Mouse (Mus musculus) CH12.LX (cell line): Measurements from ENCODE around the gene Matn4. TPM values are rescaled to one million over a fixed set of nuclear protein-coding genes. Genes with fewer than 3 reads are reported as not detected.

Source experiments
- DNase-seq: peaks from one replicate; pipeline ENCODE4 v3.0.0-alpha.2; 2013; ENCODE audit errors: extremely low read depth
- H3K27ac ChIP-seq: 2 replicates; pipeline ENCODE4 v1.5.1; 2012; ENCODE audit warnings: low read depth, mild to moderate bottlenecking, control low read depth, moderate library complexity; ENCODE audit not compliant: insufficient read depth
- H3K27me3 ChIP-seq: replicated peaks from 2 replicates; pipeline ENCODE3; 2012; ENCODE audit warnings: inconsistent platforms
- H3K36me3 ChIP-seq, 2 experiments: replicated peaks in 1 of 2; 2 replicates each; pipeline versions ENCODE3 to v1.6.1; 2012; ENCODE audit warnings: inconsistent platforms in 1 of 2, low read length in 1 of 2, mild to moderate bottlenecking in 1 of 2, mixed read lengths in 1 of 2, moderate library complexity in 1 of 2; ENCODE audit not compliant: control insufficient read depth in 1 of 2, insufficient read depth in 1 of 2
- H3K4me1 ChIP-seq, 2 experiments: 2 replicates each; pipeline ENCODE4 v1.6.1; 2012; ENCODE audit warnings: inconsistent platforms in 1 of 2, moderate library complexity in 1 of 2; ENCODE audit not compliant: insufficient read depth in 2 of 2, control insufficient read depth in 1 of 2
- H3K4me2 ChIP-seq: 2 replicates; pipeline ENCODE4 v1.6.1; 2012; ENCODE audit warnings: low read depth, mild to moderate bottlenecking, control low read depth; ENCODE audit not compliant: poor library complexity, insufficient read depth, severe bottlenecking
- H3K4me3 ChIP-seq, 3 experiments: fragments of 150-350 bp in 1 of 3; sonication (generic) in 1 of 3; replicated peaks in 1 of 3; 2 replicates each; pipeline versions ENCODE3 to v1.5.1; 2011 to 2012; ENCODE audit warnings: low read depth in 2 of 3, low read length in 2 of 3, mild to moderate bottlenecking in 2 of 3, moderate library complexity in 2 of 3, control low read depth in 1 of 3, improper control_type of control experiment in 1 of 3, inconsistent platforms in 1 of 3, mixed read lengths in 1 of 3; ENCODE audit not compliant: poor library complexity in 1 of 3
- H3K79me2 ChIP-seq: replicated peaks from 2 replicates; pipeline ENCODE4 v1.6.1; 2012; ENCODE audit warnings: mild to moderate bottlenecking, moderate library complexity; ENCODE audit not compliant: control insufficient read depth, poor library complexity, insufficient read depth, severe bottlenecking; ENCODE audit errors: extremely low read depth
- H3K9ac ChIP-seq: 2 replicates; pipeline ENCODE4 v1.6.1; 2012; ENCODE audit warnings: low read depth, mild to moderate bottlenecking, control low read depth, moderate library complexity; ENCODE audit not compliant: insufficient read depth
- H3K9me3 ChIP-seq: replicated peaks from 2 replicates; pipeline ENCODE3; 2012; ENCODE audit warnings: low read length, inconsistent platforms, mixed read lengths
- CHD1 ChIP-seq: IDR thresholded peaks from 2 replicates; pipeline ENCODE4 v1.6.1; 2012; ENCODE audit warnings: low read depth, low read length, improper control_type of control experiment, inconsistent platforms
- CHD2 ChIP-seq: IDR thresholded peaks from 2 replicates; pipeline ENCODE4 v1.6.1; 2011; ENCODE audit warnings: low read length, improper control_type of control experiment
- CTCF ChIP-seq, 2 experiments: IDR thresholded peaks in 1 of 2; conservative IDR thresholded peaks in 1 of 2; 2 replicates each; pipeline ENCODE4 v1.5.1; 2011 to 2012; ENCODE audit warnings: low read depth in 2 of 2, low read length in 2 of 2, improper control_type of control experiment in 1 of 2, inconsistent platforms in 1 of 2, mild to moderate bottlenecking in 1 of 2, moderate library complexity in 1 of 2
- ETS1 ChIP-seq: conservative IDR thresholded peaks from 2 replicates; pipeline ENCODE4 v1.6.1; 2012; ENCODE audit warnings: low read depth, mild to moderate bottlenecking, inconsistent platforms, low read length, improper control_type of control experiment, moderate library complexity
- HCFC1 ChIP-seq: IDR thresholded peaks from 2 replicates; pipeline ENCODE4 v1.6.1; 2012; ENCODE audit warnings: low read depth, mild to moderate bottlenecking, inconsistent platforms, low read length, improper control_type of control experiment
- JUN ChIP-seq: IDR thresholded peaks from 2 replicates; pipeline ENCODE4 v1.6.1; 2011; ENCODE audit warnings: low read depth, mild to moderate bottlenecking, low read length, improper control_type of control experiment, moderate library complexity; ENCODE audit not compliant: insufficient read depth
- JUND ChIP-seq: conservative IDR thresholded peaks from 2 replicates; pipeline ENCODE4 v1.6.1; 2011; ENCODE audit warnings: low read depth, low read length, improper control_type of control experiment
- MAFK ChIP-seq: IDR thresholded peaks from 2 replicates; pipeline ENCODE4 v1.6.1; 2011; ENCODE audit warnings: low read length, improper control_type of control experiment; ENCODE audit not compliant: insufficient replicate concordance
- MAZ ChIP-seq: IDR thresholded peaks from 2 replicates; pipeline ENCODE4 v1.6.1; 2012; ENCODE audit warnings: low read depth, mild to moderate bottlenecking, inconsistent platforms, low read length, improper control_type of control experiment, moderate library complexity
- NELFE ChIP-seq: IDR thresholded peaks from 2 replicates; pipeline ENCODE4 v1.6.1; 2011; ENCODE audit warnings: low read depth, low read length, improper control_type of control experiment
- NRF1 ChIP-seq: IDR thresholded peaks from 2 replicates; pipeline ENCODE4 v1.6.1; 2014; ENCODE audit warnings: low read depth, mild to moderate bottlenecking, inconsistent platforms, low read length, improper control_type of control experiment, moderate library complexity
- POLR2AphosphoS2 ChIP-seq: IDR thresholded peaks from 2 replicates; pipeline ENCODE4 v1.6.1; 2011; ENCODE audit warnings: low read depth, low read length, improper control_type of control experiment
- RAD21 ChIP-seq: IDR thresholded peaks from 2 replicates; pipeline ENCODE4 v1.6.1; 2011; ENCODE audit warnings: low read depth, mild to moderate bottlenecking, low read length, improper control_type of control experiment, moderate library complexity
- RCOR1 ChIP-seq: conservative IDR thresholded peaks from 2 replicates; pipeline ENCODE4 v1.6.1; 2012; ENCODE audit warnings: low read depth, mild to moderate bottlenecking, inconsistent platforms, low read length, improper control_type of control experiment
- SMC3 ChIP-seq: IDR thresholded peaks from 2 replicates; pipeline ENCODE4 v1.6.1; 2011; ENCODE audit warnings: low read depth, low read length, improper control_type of control experiment
- ZC3H11A ChIP-seq: IDR thresholded peaks from 2 replicates; pipeline ENCODE4 v1.6.1; 2012; ENCODE audit warnings: low read depth, mild to moderate bottlenecking, inconsistent platforms, low read length, improper control_type of control experiment
- ZMIZ1 ChIP-seq: IDR thresholded peaks from 2 replicates; pipeline ENCODE4 v1.6.1; 2012; ENCODE audit warnings: low read depth, mild to moderate bottlenecking, inconsistent platforms, low read length, improper control_type of control experiment
- dilution Hi-C: fragments of 300-500 bp; cut with MboI; formaldehyde crosslinking; loops from 2 replicates; pipeline ENCODE4 v1.14.3; 2020; ENCODE audit warnings: low sequenced_read_pairs; ENCODE audit not compliant: extremely low pct_unique_long_range_greater_than_20kb, extremely low pct_ligation_motif_present
- in situ Hi-C: fragments of 300-500 bp; cut with MboI; formaldehyde crosslinking; loops from 3 replicates; pipeline ENCODE4 v1.14.3; 2019; ENCODE audit warnings: low sequenced_read_pairs, low pct_ligation_motif_present, low pct_unique_long_range_greater_than_20kb, mixed read lengths
- polyA plus RNA-seq: library from polyadenylated mRNA; unstranded; fragments of >175 nt; gene quantifications from 2 replicates; pipeline ENCODE4 v1.2.1, GENCODE M21; 2012; ENCODE audit warnings: low read depth; ENCODE audit not compliant: insufficient read length
- total RNA-seq, 2 experiments: library from RNA; depleted of rRNA; stranded (reverse); fragments of 300-350 nt in 1 of 2; fragments of >200 nt in 1 of 2; gene quantifications; 2 replicates each; pipeline ENCODE4 v1.2.3; 2012 to 2014

Matn4 gene
- total and polyA plus RNA-seq, 3 experiments, result not detected

- in situ Hi-C loops, result no loop called here
- DNase-seq, result no peak
- Histone ChIP-seq H3K4me3 (no peak overlapping the region), H3K9ac (no peak overlapping the region), H3K27me3 (peaks cover 2% of the 10 kb centered on the region), H3K79me2 (no peaks in the 10 kb centered on the region), H3K27ac (no peak overlapping the region), H3K4me1 (peaks cover 16 to 22% of the 10 kb centered on the region in 2 experiments), H3K4me2 (no peak overlapping the region), H3K36me3 (no peaks in the 10 kb centered on the region), H3K9me3 (no peaks in the 10 kb centered on the region)
- dilution Hi-C loops, result no loop called here
- no peak for TF ChIP-seq POLR2AphosphoS2
- TF ChIP-seq HCFC1, result no peak
- TF ChIP-seq MAZ, result no peak
- no peak for TF ChIP-seq ETS1
- TF ChIP-seq ZMIZ1, result no peak
- TF ChIP-seq RCOR1, result no peak
- TF ChIP-seq SMC3, result no peak
- no peak for TF ChIP-seq CHD2
Measured at GRCm38 (mm10) chr2:164359668-164360067, 45.3 kb downstream of the Matn4 start.

GRCm38 (mm10) chr2:164359031-164359430, 45.9 kb downstream of the Matn4 start:
- no peak for DNase-seq
- dilution Hi-C loops (no loop called here), in situ Hi-C loops (no loop called here)
- no peaks in the 10 kb centered on the region for H3K79me2 ChIP-seq
- H3K4me1 ChIP-seq, result peaks cover 13 to 22% of the 10 kb centered on the region in 2 experiments
- no peak overlapping the region for H3K9ac ChIP-seq
- H3K27ac ChIP-seq, result no peak overlapping the region
- H3K4me3 ChIP-seq, result no peak overlapping the region
- no peak for TF ChIP-seq RCOR1
- no peak for TF ChIP-seq MAFK
- no peak for TF ChIP-seq ZC3H11A
- no peak for TF ChIP-seq POLR2AphosphoS2
- no peak for TF ChIP-seq NELFE
- TF ChIP-seq JUN, result no peak
- no peak for TF ChIP-seq NRF1
- TF ChIP-seq, all 38 proteins: peak for 0
- no peak overlapping the region for H3K4me2 ChIP-seq
- H3K36me3 ChIP-seq, result no peaks in the 10 kb centered on the region
- H3K9me3 ChIP-seq, result no peaks in the 10 kb centered on the region
- H3K27me3 ChIP-seq, result peaks cover 2% of the 10 kb centered on the region

- peak; percentile 31 for DNase-seq
- Histone ChIP-seq H3K27ac (no peak overlapping the region), H3K36me3 (no peaks in the 10 kb centered on the region)
- TF ChIP-seq SMC3, result peak; percentile 44
- TF ChIP-seq CHD1, result no peak
- peak; percentile 37 for TF ChIP-seq RAD21
- no peak for TF ChIP-seq ZMIZ1
- no peak for TF ChIP-seq MAFK
- peak; percentile 21 to 56; a peak in 2 of 4 replicates for TF ChIP-seq CTCF (conservative IDR thresholded peaks at IDR 0.05 in 1 of 2, IDR thresholded peaks at IDR 0.05 in 1 of 2; ENCODE audit: low read depth in 2 of 2, low read length in 2 of 2)
- no peak for TF ChIP-seq ZC3H11A
- no peak for TF ChIP-seq JUND
- TF ChIP-seq, all 38 proteins: peak for 3
- H3K4me1 ChIP-seq, result peaks cover 13 to 20% of the 10 kb centered on the region in 2 experiments
- peaks cover 2% of the 10 kb centered on the region for H3K27me3 ChIP-seq
- no peaks in the 10 kb centered on the region for H3K79me2 ChIP-seq
- H3K4me2 ChIP-seq, result no peak overlapping the region
- in situ Hi-C loops, result no loop called here
- H3K4me3 ChIP-seq, result no peak overlapping the region
- H3K9me3 ChIP-seq, result no peaks in the 10 kb centered on the region
- dilution Hi-C loops, result no loop called here
- no peak overlapping the region for H3K9ac ChIP-seq
Measured at GRCm38 (mm10) chr2:164358373-164358772, 46.6 kb downstream of the Matn4 start.
